Mouse (Mus musculus): ENCODE results near the gene Dcaf8.

- TF ChIP-seq EP300 (IDR thresholded peaks at IDR 0.05; ENCODE audit: low read depth) (no peak), CTCF (IDR thresholded peaks at IDR 0.05; ENCODE audit: low read depth) (peak; percentile 39; the same call in 1 of the 2 replicates)
These were observed 95.8 kb downstream of the Dcaf8 start for GRCm38 (mm10) chr1:172243547-172244205.

Data from liver, postnatal 0 days (tissue).